ENCODE assay signal across 12 mouse cellular contexts in the genomic region with DNA sequence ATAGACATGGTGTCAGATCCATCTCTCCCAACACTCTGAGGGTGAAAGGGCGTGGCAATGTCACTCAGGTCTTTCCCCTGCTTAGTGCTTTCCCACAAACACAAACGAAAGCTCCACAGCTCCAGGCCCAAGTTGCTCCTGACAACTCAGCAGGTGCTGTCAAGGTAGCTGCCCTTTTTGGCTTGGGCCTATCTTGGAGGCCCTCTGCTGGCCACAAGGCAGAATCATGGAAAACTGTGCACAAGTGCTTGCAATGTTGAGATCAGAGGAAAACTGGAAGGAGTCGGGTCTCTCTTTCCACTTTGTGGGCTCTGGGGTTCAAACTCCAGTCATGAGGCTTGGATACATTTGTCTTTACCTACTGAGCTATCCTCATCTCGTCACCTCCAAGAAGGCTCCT. TPM values are rescaled to one million over a fixed set of nuclear protein-coding genes. Genes with fewer than 3 reads are reported as not detected.
A peak's percentile ranks its signal among the peaks of the same experiment; 100 is the strongest.
DNase-seq lines count a peak whose midpoint lies in the region; ATAC-seq and TF ChIP-seq lines count a peak whose summit lies in the region.
"Had no signal": no experiment of that assay in that cellular context is flagged by ENCODE, and none has a peak within 500 bp of the region (broad histone marks: within the 10 kb centered on the region; RNA-seq: fewer than 3 reads in every experiment).

No protein-coding gene starts in this region.

- no peaks in the 10 kb centered on the region for H3K27me3 ChIP-seq in hindbrain, postnatal 0 days (ENCODE audit: insufficient read depth, low read length)
- H3K27me3 ChIP-seq in hindbrain, embryonic 10.5 days (ENCODE audit: insufficient read depth, poor library complexity, severe bottlenecking), result no peaks in the 10 kb centered on the region
- H3K27me3 ChIP-seq in splenic B cell, adult 2 months (ENCODE audit: control insufficient read depth, insufficient read depth, low read length, poor library complexity, severe bottlenecking), result no peaks in the 10 kb centered on the region
- H3K27me3 ChIP-seq: forebrain, embryonic 15.5 days had no signal

- H3K9me3 ChIP-seq in hindbrain, postnatal 0 days (ENCODE audit: low read length), result no peaks in the 10 kb centered on the region
- no peaks in the 10 kb centered on the region for H3K9me3 ChIP-seq in hindbrain, embryonic 10.5 days
- H3K9me3 ChIP-seq: forebrain, embryonic 15.5 days had no signal

- H3K4me1 ChIP-seq in hindbrain, postnatal 0 days (ENCODE audit: insufficient read depth, low read length), result no peaks in the 10 kb centered on the region
- H3K4me1 ChIP-seq in hindbrain, embryonic 10.5 days (replicated peaks), result no peaks in the 10 kb centered on the region
- H3K4me1 ChIP-seq: forebrain, embryonic 15.5 days had no signal

- H3K4me2 ChIP-seq in hindbrain, postnatal 0 days (ENCODE audit: low read depth, low read length), result no peak overlapping the region
- H3K4me2 ChIP-seq: forebrain, embryonic 15.5 days had no signal

- TF ChIP-seq CTCF in hindbrain, postnatal 0 days (IDR thresholded peaks at IDR 0.05; ENCODE audit: low read depth), result peak; percentile 60

- no peak overlapping the region for H3K9ac ChIP-seq in hindbrain, postnatal 0 days (replicated peaks; ENCODE audit: low read length)
- H3K9ac ChIP-seq: forebrain, embryonic 15.5 days had no signal

- 80% methylated on average over 4 of the region's 4 CpGs for WGBS in hindbrain, postnatal 0 days
- 74% methylated on average over 4 of the region's 4 CpGs for WGBS in hindbrain, embryonic 10.5 days

- peak; percentile 16 for DNase-seq in hindbrain, postnatal 0 days (ENCODE audit: low spot score)
- no peak for DNase-seq in hindbrain, embryonic 10.5 days (ENCODE audit: low spot score)
- DNase-seq in right cerebral cortex, adult 18-20 months, result peak; percentile 12
- no peak for DNase-seq in right cerebral cortex, postnatal 10 days (ENCODE audit: low spot score in 2 of 2)
- DNase-seq in ZHBTc4 (ENCODE audit: low read depth, low spot score), result peak; percentile 60
- DNase-seq in splenic B cell, adult 2 months (ENCODE audit: low read depth, low spot score), result peak; percentile 22
- DNase-seq in layer of hippocampus, postnatal 10 days (ENCODE audit: low spot score in 2 of 2), result no peak
- DNase-seq: heart, postnatal 10 days; kidney, postnatal 10 days had no signal

- ATAC-seq in hindbrain, postnatal 0 days, result no peak
- ATAC-seq: forebrain, embryonic 15.5 days had no signal

- H3K27ac ChIP-seq in hindbrain, postnatal 0 days, result no peak overlapping the region
- no peak overlapping the region for H3K27ac ChIP-seq in hindbrain, embryonic 10.5 days
- H3K27ac ChIP-seq: forebrain, embryonic 15.5 days; macrophage had no signal

- H3K4me3 ChIP-seq in hindbrain, postnatal 0 days (ENCODE audit: low read length), result no peak overlapping the region
- H3K4me3 ChIP-seq in hindbrain, embryonic 10.5 days, result no peak overlapping the region
- H3K4me3 ChIP-seq: forebrain, embryonic 15.5 days had no signal

- H3K36me3 ChIP-seq in hindbrain, postnatal 0 days (ENCODE audit: insufficient read depth, low read length), result peaks cover 22% of the 10 kb centered on the region
- H3K36me3 ChIP-seq in hindbrain, embryonic 10.5 days, result peaks cover 52% of the 10 kb centered on the region
- H3K36me3 ChIP-seq in splenic B cell, adult 2 months (ENCODE audit: control insufficient read depth, insufficient read depth, low read length, poor library complexity, severe bottlenecking), result 0 out of 2 replicates have a peak, but pooled peaks cover 1% of the 10 kb centered on the region

RNA-seq across cellular contexts. Expression of a gene that starts 18.3 kb away (rescaled TPM):
- 39.9 and 41.8 TPM in 2 replicates for total RNA-seq in hindbrain, postnatal 0 days (2014; rRNA removed)
- 29.9 and 33.7 TPM in 2 replicates for polyA plus RNA-seq in hindbrain, postnatal 0 days (2015; fragmentation: Nextera tagmentation; extraction: Ambion mirVana)
- polyA plus RNA-seq in hindbrain, embryonic 10.5 days (2016; fragmentation: Nextera tagmentation; extraction: Ambion mirVana), result 56.9 and 65.0 TPM in 2 replicates
- total RNA-seq in layer of hippocampus, postnatal 10 days (2021), result 10 to 100 TPM; 26.8 to 27.6 TPM

RNA-seq across cellular contexts. Expression of a gene that starts 21.2 kb away (rescaled TPM):
- 3.8 and 6.3 TPM in 2 replicates for total RNA-seq in hindbrain, postnatal 0 days (2014; rRNA removed)
- polyA plus RNA-seq in hindbrain, postnatal 0 days (2015; fragmentation: Nextera tagmentation; extraction: Ambion mirVana), result 3.4 and 3.6 TPM in 2 replicates
- 0.08 and 0.14 TPM in 2 replicates for polyA plus RNA-seq in hindbrain, embryonic 10.5 days (2016; fragmentation: Nextera tagmentation; extraction: Ambion mirVana)
- total RNA-seq in layer of hippocampus, postnatal 10 days (2021), result 1 to 10 TPM; 7.3 to 8.1 TPM
- total RNA-seq: heart, postnatal 10 days had no signal
- polyA plus RNA-seq: macrophage; urinary bladder, adult 2 months had no signal

Comparison
In these comparisons a context has a peak if more than half of its experiments do, and no peak if none do; other contexts are left out.
1. DNase-seq: peak in hindbrain, postnatal 0 days (single experiment), right cerebral cortex, adult 18-20 months (single experiment), ZHBTc4 (single experiment) and splenic B cell, adult 2 months (single experiment); none in hindbrain, embryonic 10.5 days (single experiment), right cerebral cortex, postnatal 10 days (0 of 2) and layer of hippocampus, postnatal 10 days (0 of 2).